Mouse (Mus musculus) small intestine, adult 2 months (tissue): ENCODE results near the gene Cxcl3. TPM values are rescaled to one million over a fixed set of nuclear protein-coding genes. Genes with fewer than 3 reads are reported as not detected.
"Not testable (repeated sequence)": the region's sequence is repeated elsewhere in the genome, so short reads cannot be mapped to it uniquely, and the experiment has no call there.

Source experiments
- H3K27ac ChIP-seq: fragments of 200-500 bp; 2 replicates; pipeline ENCODE4 v1.5.1; 2012; ENCODE audit warnings: low read depth, low read length, control low read depth, inconsistent platforms; ENCODE audit not compliant: insufficient read depth
- H3K27me3 ChIP-seq: fragments of 200-500 bp; 2 replicates; pipeline ENCODE4 v1.6.1; 2012; ENCODE audit warnings: mild to moderate bottlenecking, moderate library complexity, low read length, inconsistent platforms; ENCODE audit not compliant: control insufficient read depth, insufficient read depth
- H3K36me3 ChIP-seq: fragments of 200-500 bp; 2 replicates; pipeline ENCODE4 v1.6.1; 2012; ENCODE audit warnings: mild to moderate bottlenecking, low read length, control low read depth, inconsistent platforms; ENCODE audit not compliant: control insufficient read depth, insufficient read depth
- H3K4me1 ChIP-seq: fragments of 200-500 bp; 2 replicates; pipeline ENCODE4 v1.6.1; 2012; ENCODE audit warnings: low read length, inconsistent platforms, mixed read lengths; ENCODE audit not compliant: control insufficient read depth, insufficient read depth, insufficient read length
- H3K4me3 ChIP-seq: fragments of 200-500 bp; 2 replicates; pipeline ENCODE4 v1.5.1; 2012; ENCODE audit warnings: low read depth, mild to moderate bottlenecking, control low read depth, inconsistent platforms, low read length, moderate library complexity
- CTCF ChIP-seq: fragments of 200-500 bp; IDR thresholded peaks from 2 replicates; pipeline ENCODE4 v1.5.1; 2012; ENCODE audit warnings: low read depth, mild to moderate bottlenecking, control low read depth, inconsistent platforms, low read length, moderate library complexity, mixed read lengths; ENCODE audit not compliant: insufficient replicate concordance, insufficient read length; ENCODE audit errors: extremely low read depth
- POLR2A ChIP-seq: fragments of 200-500 bp; IDR thresholded peaks from 2 replicates; pipeline ENCODE4 v1.6.1; 2012; ENCODE audit warnings: low read depth, mild to moderate bottlenecking, control low read depth, inconsistent platforms, low read length, moderate library complexity
- WGBS: fragments of 180-500 bp; shearing (Covaris S2); methylation state at CpG from one replicate; pipeline ENCODE4 v1.1.7; 2018; 5-methylcytosine and 5-hydroxymethylcytosine counted together
- polyA plus RNA-seq: library from polyadenylated mRNA; depleted of rRNA; stranded (reverse); fragments of >200 nt; gene quantifications from 2 replicates; pipeline ENCODE4 v1.2.3, GENCODE M21; 2012

The Cxcl3 gene
- polyA plus RNA-seq, 1 experiment, result 0.39 TPM

DNA sequence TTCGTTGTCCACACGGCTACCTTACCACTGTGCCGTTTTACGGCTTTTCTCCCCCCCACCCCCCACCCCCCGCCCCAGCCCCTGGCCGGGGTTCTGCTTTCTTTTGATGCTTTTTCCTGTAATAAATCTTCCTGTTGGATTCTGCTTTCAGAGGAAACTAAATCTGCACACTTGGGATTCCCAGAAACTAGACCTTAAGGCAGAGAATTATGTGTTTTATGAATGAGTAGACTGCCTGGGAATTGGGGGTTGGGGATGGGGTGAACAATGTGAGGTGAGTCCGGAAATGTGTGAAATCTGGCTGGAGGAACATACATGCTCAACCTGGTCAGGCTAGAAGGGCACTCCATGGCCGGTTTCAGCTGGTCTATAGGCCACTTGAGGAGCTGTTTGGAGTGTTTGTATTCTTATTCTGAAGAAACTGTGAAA, 4.2 kb downstream of the Cxcl3 start:
- WGBS, result 57% methylated on average over 8 of the region's 8 CpGs
- Histone ChIP-seq H3K4me3 (no peak overlapping the region), H3K4me1 (peaks cover 4% of the 10 kb centered on the region; the same call in 1 of the 2 replicates), H3K36me3 (no peaks in the 10 kb centered on the region), H3K27me3 (no peaks in the 10 kb centered on the region; the same call in 1 of the 2 replicates), H3K27ac (no peak overlapping the region)
- TF ChIP-seq CTCF (no peak), POLR2A (no peak)

DNA sequence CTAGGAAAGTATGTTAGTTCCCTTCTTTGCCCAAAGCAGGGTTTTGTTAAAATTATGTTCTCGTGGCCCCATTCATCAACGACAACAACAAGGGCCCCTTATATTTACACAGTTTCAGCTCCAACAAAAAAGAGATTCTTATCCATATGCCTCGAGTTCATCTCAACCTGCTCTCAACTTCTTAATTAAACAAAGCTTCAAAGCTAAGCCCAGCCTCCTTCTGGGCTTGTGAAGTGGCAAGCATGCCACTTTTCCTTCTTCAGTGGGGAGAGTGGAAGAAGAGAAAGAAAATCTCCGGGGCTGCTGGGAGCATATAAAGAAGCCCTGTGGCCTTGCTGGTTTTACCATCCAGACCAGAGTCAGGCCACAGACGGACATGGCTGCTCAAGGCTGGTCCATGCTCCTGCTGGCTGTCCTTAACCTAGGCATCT, 8.3 kb downstream of the Cxcl3 start, which contains the start of gene Cxcl15:
TSS of gene Cxcl15 (plus strand) at position 340 of the 431 bp plus-strand sequence.
- no peaks in the 10 kb centered on the region for H3K27me3 ChIP-seq
- no peak for TF ChIP-seq CTCF
- H3K4me1 ChIP-seq, result no peaks in the 10 kb centered on the region
- no peak within 1 kb of the TSS for H3K4me3 ChIP-seq
- no peak within 1 kb of the TSS for H3K27ac ChIP-seq
- 30% methylated on average over 5 of the region's 5 CpGs for WGBS
- H3K36me3 ChIP-seq, result no peaks in the 10 kb centered on the region

DNA sequence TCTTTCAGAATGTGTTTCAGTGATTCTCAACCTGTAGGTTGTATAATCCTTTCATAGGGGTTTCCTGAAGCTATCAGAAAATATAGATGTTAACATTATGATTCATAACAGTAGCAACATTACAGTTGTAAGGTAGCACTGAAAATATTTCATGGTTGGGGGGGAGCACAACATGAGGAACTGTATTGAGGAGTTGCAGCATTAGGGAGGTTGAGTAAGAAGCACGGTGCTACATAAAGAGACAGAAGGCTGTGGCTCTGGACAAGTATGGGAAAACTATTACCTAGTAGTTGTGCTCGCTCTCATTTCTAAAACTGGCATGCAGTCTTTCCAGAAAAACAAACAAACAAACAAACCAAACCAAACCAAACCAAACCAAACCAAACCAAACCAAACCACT, 9.5 kb downstream of the Cxcl3 start:
- 85% methylated on average over 2 of the region's 2 CpGs for WGBS
- H3K4me1 ChIP-seq, H3K27ac ChIP-seq, H3K4me3 ChIP-seq, H3K36me3 ChIP-seq, H3K27me3 ChIP-seq: not testable (repeated sequence)

DNA sequence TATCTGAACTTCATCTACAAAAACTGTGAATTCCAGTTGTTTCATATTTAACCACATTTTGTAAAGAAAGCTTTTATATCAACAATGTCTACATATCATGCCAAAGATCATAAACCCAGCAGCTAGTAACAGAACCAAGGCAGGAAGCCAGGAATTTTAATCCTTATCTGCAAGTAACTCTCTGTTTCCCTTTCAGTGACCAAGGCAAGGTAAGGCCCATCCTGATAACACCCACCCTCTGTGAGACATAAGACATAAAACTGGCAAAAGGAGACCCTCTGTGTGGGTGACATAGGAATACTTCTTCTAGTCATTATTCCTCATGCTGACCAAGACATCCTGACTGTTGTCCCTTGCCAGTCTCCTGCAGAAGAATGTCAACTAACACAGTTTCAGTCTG, 18.7 kb downstream of the Cxcl3 start:
- no peaks in the 10 kb centered on the region for H3K27me3 ChIP-seq
- H3K27ac ChIP-seq, result no peak overlapping the region
- TF ChIP-seq POLR2A (no peak), CTCF (no peak)

DNA sequence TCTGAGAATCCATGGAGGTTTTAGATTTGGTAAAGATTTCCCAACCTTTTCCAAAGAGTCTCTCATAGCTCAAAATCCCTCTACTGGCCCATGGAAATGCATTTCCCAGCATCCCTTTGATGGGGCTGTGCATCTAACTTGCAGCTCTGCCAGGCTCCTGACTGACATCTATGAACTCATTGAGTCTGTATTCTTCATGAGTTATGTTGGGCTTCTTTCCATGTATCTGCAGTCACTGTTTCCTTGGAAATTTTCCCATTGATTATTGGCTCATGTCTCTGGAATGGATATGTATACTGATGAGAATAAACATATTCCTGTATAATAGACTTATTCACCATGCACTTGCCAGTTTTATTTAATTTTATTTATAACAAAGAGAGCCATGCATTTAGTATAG, 20.1 kb downstream of the Cxcl3 start:
- no peaks in the 10 kb centered on the region for H3K27me3 ChIP-seq
- H3K36me3 ChIP-seq, result no peaks in the 10 kb centered on the region
- TF ChIP-seq CTCF (no peak), POLR2A (no peak)
- H3K4me1 ChIP-seq, result no peaks in the 10 kb centered on the region
- no peak overlapping the region for H3K4me3 ChIP-seq
- H3K27ac ChIP-seq, result no peak overlapping the region

More for the DNA sequence above, 18.7 kb downstream of the Cxcl3 start:
- no peak overlapping the region for H3K4me3 ChIP-seq
- no peaks in the 10 kb centered on the region for H3K4me1 ChIP-seq
- no peaks in the 10 kb centered on the region for H3K36me3 ChIP-seq

DNA sequence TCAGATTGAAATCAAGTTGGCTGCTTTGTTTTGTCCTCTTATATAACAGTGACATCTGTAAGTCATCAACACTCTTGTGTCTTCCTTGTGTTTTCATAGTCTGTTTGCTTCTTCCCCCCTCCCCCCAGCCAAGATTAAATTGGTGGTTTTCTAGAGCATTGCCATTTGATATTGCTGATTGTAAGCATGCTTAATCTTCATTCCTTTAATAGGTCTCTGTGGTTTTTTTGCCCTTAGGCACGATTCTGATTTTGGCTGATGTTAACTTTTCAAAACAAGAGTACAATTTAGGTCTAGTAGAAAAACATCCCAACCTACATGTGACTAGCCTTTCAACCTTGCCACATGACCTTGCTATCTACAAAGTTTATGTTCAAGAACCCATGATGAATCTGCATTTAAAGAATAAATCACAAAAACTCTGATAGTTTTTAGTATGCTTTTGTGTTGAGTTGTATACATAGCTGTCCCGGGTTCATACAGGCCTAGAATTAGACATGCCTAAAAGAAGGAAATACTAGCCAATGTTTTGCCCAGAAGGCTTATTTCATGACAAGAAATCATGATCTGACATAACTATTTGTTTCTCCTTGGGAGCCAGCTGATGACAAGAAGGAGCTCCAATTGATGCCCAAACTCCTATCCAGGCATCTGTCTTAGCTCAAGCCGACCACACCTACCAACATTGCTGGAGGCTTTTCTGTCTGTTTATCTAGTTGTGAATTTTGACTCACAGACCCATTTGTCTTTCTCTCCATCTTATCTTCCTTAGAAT, 21.5 kb downstream of the Cxcl3 start:
- TF ChIP-seq POLR2A (no peak), CTCF (no peak)
- H3K27me3 ChIP-seq, result no peaks in the 10 kb centered on the region
- no peaks in the 10 kb centered on the region for H3K36me3 ChIP-seq
- no peak overlapping the region for H3K4me3 ChIP-seq
- H3K27ac ChIP-seq, result no peak overlapping the region
- no peaks in the 10 kb centered on the region for H3K4me1 ChIP-seq
- 74% methylated on average over 3 of the region's 3 CpGs for whole genome bisulfite sequencing

DNA sequence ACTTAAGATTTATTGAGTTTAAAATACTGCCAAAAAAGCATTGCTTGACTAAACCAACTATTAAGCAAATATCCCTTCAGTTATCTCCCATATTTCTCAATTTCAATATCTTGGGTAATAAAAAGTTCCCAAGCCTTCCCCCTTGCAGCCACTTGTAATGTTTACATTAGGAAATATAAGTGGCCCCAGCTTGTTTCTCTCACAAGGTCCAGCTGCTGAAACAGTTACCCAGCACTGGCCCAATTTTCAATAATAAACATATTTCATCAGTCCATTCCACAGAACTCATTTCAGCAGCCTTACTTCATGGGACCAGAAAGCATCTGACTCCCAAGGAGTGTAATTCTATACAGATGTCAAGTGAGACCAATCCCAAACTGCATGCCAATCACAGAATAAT, 33.9 kb downstream of the Cxcl3 start:
- no peaks in the 10 kb centered on the region for H3K36me3 ChIP-seq
- H3K4me1 ChIP-seq, result no peaks in the 10 kb centered on the region
- H3K4me3 ChIP-seq, result no peak overlapping the region
- no peak for TF ChIP-seq POLR2A
- no peak for TF ChIP-seq CTCF
- H3K27ac ChIP-seq, result no peak overlapping the region
- no peaks in the 10 kb centered on the region for H3K27me3 ChIP-seq
